Mouse (Mus musculus) splenic B cell, adult 2 months (primary cell): ENCODE measurements around the gene Il20rb.

Experiments used
- DNase-seq: peaks from one replicate; pipeline ENCODE4 v3.0.0-alpha.2; 2011; ENCODE audit warnings: low read depth, low spot score
- H3K27me3 ChIP-seq: 2 replicates; pipeline ENCODE4 v1.6.1; 2012; ENCODE audit warnings: mild to moderate bottlenecking, low read length, moderate library complexity, mixed read lengths; ENCODE audit not compliant: control insufficient read depth, poor library complexity, insufficient read depth, severe bottlenecking
- H3K36me3 ChIP-seq: 2 replicates; pipeline ENCODE4 v1.6.1; 2012; ENCODE audit warnings: mild to moderate bottlenecking, low read length, moderate library complexity, mixed read lengths; ENCODE audit not compliant: control insufficient read depth, poor library complexity, insufficient read depth, severe bottlenecking

The Il20rb gene

DNA sequence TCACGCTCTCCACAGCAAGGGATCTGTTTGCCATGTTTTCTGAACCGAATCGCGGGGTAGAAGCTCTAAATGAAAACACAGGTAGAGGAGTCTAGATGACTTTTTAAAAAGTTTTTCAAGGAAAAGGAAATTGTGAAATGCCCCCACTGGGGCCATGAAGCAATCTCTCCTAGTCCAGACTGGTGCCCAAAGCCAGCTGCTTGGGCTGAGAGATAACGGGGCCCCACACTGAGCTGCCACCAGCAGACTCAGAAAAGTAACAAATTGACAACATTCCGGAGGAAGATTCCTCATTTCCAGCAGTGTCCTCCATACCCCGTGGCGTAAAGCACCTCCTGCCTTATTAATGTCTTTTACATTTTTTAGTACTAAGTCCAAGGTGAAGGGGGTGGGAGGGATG, 66.9 kb downstream of the Il20rb start:
- Histone ChIP-seq H3K36me3 (no peaks in the 10 kb centered on the region), H3K27me3 (no peaks in the 10 kb centered on the region; the same call in 1 of the 2 replicates)
- DNase-seq = no peak

DNA sequence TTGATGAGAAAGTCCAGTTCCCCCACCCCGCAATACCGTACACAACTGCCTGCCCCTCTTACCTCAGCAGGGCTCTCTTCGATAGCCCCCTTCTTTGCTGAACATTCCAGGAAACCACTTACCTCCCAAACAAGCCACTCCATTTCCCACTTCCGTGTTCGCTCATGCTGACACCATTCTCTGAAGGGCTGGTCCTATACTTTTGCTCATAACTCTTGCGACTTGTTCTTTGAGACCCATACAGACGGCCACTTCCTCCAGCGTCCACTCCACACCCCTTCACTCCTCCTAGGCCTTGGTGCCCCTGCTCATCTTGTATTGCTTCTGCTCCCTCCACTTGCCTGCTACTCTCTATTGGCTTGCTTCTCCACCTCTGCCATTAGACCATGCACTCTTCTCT, 67.5 kb downstream of the Il20rb start:
- no peak for DNase-seq
- H3K36me3 ChIP-seq = no peaks in the 10 kb centered on the region
- H3K27me3 ChIP-seq = no peaks in the 10 kb centered on the region; the same call in 1 of the 2 replicates

DNA sequence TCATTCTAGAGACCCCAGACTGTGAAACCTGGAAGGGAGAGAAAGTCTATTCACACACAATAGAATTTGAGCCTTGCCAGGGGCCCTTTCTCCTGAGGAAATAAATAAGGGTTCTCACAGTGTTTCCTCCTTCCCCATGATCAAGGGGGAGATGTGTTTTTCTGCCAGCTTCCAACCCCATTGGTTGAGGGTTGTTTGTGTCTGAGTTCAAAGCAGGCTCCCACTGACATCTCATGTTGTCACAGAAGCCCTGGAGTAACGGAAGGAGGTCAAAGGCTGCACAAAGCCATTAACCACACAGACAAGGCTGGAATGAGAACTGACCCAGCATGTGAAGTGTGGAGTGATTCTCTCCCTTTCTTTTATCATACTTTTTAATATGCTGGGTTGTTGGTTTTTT, 69.8 kb downstream of the Il20rb start:
- Histone ChIP-seq H3K27me3 (no peaks in the 10 kb centered on the region; the same call in 1 of the 2 replicates), H3K36me3 (no peaks in the 10 kb centered on the region)
- no peak for DNase-seq

DNA sequence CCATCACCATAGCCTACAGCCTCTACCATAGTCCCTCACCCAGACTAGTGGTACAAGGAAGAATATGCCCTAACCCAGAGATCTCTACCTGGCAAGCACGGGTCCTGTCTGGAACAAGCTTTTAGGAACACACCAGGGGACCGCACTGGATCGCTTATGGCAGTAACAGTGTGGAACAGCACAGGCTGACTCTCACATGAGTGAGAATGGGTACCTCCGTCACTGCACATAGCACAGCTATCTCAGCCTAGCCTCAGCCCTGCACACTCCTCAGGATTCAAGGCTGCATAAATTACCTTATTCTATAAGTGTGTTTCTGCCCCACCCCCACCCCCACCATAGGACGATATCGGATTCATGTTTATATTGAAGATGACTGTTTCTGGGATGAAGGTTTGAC, 70.3 kb downstream of the Il20rb start:
- no peak for DNase-seq
- Histone ChIP-seq H3K36me3 (no peaks in the 10 kb centered on the region), H3K27me3 (no peaks in the 10 kb centered on the region; the same call in 1 of the 2 replicates)

GRCm38 (mm10) chr9:100415328-100415979, 71.1 kb downstream of the Il20rb start:
- no peaks in the 10 kb centered on the region for H3K36me3 ChIP-seq
- no peak for DNase-seq
- H3K27me3 ChIP-seq = no peaks in the 10 kb centered on the region; the same call in 1 of the 2 replicates
